Mouse (Mus musculus): ENCODE data around the gene Washc1. TPM values are rescaled to one million over a fixed set of nuclear protein-coding genes. Genes with fewer than 3 reads are reported as not detected.
"Not testable (repeated sequence)": the region's sequence is repeated elsewhere in the genome, so short reads cannot be mapped to it uniquely, and the experiment has no call there.

Washc1 gene
- polyA plus RNA-seq, 2 experiments = 39.4 to 53.3 TPM

GRCm38 (mm10) chr17:66154876-66155275 is 43.5 kb downstream of the Washc1 start:
- H3K4me2 ChIP-seq (replicated peaks; ENCODE audit: low read depth, low read length, severe bottlenecking) = no peak overlapping the region
- no peak overlapping the region for H3K27ac ChIP-seq (replicated peaks; ENCODE audit: low read depth, low read length)
- 70% methylated on average over 2 of the region's 2 CpGs for WGBS
- H3K4me3 ChIP-seq (replicated peaks; ENCODE audit: low read length) = no peak overlapping the region
- no peaks in the 10 kb centered on the region for H3K27me3 ChIP-seq (ENCODE audit: control insufficient read depth, insufficient read depth, low read length)
- DNase-seq (ENCODE audit: low spot score) (no peak), ATAC-seq (ENCODE audit: low FRiP score, low read depth) (no peak)
- TF ChIP-seq POLR2A (IDR thresholded peaks at IDR 0.05; ENCODE audit: borderline replicate concordance, extremely low read depth, insufficient read depth, insufficient read length) = no peak
- H3K36me3 ChIP-seq (ENCODE audit: control insufficient read depth, insufficient read depth, low read length) = peaks cover 23% of the 10 kb centered on the region
- H3K9ac ChIP-seq (ENCODE audit: low read depth, low read length, severe bottlenecking) = no peak overlapping the region
- no peaks in the 10 kb centered on the region for H3K9me3 ChIP-seq (ENCODE audit: control insufficient read depth, low read length)
- H3K4me1 ChIP-seq (ENCODE audit: control insufficient read depth, insufficient read depth, low read length) = no peaks in the 10 kb centered on the region

DNA sequence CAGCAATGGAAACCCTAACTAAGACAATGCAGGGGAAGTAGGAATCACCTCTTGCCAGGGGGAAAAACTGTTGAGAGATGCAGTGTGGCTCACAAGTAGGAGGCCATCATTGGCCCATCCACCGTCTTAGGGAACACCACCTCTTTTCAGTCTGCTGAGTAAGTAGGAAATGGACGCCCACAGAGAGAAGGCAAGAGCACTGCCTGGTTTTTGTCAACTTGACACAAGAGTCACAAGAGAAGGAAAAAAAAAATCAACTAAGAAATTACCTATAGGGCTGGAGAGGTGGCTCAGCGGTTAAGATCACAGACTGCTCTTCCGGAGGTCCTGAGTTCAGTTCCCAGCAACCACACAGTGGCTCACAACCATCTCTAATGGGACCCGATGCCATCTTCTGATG is 46.9 kb downstream of the Washc1 start:
- H3K36me3 ChIP-seq (ENCODE audit: control insufficient read depth, insufficient read depth, low read length) = no peaks in the 10 kb centered on the region
- TF ChIP-seq POLR2A (IDR thresholded peaks at IDR 0.05; ENCODE audit: borderline replicate concordance, extremely low read depth, insufficient read depth, insufficient read length) = no peak
- 88% methylated on average over 5 of the region's 5 CpGs for WGBS
- H3K9me3 ChIP-seq (ENCODE audit: control insufficient read depth, low read length) = 0 out of 2 replicates have a peak, but pooled peaks cover 3% of the 10 kb centered on the region
- H3K9ac ChIP-seq (ENCODE audit: low read depth, low read length, severe bottlenecking) = no peak overlapping the region
- no peaks in the 10 kb centered on the region for H3K4me1 ChIP-seq (ENCODE audit: control insufficient read depth, insufficient read depth, low read length)
- no peak overlapping the region for H3K4me2 ChIP-seq (replicated peaks; ENCODE audit: low read depth, low read length, severe bottlenecking)
- H3K27me3 ChIP-seq (ENCODE audit: control insufficient read depth, insufficient read depth, low read length) = no peaks in the 10 kb centered on the region
- no peak overlapping the region for H3K4me3 ChIP-seq (replicated peaks; ENCODE audit: low read length)
- ATAC-seq (ENCODE audit: low FRiP score, low read depth) = no peak
- no peak overlapping the region for H3K27ac ChIP-seq (replicated peaks; ENCODE audit: low read depth, low read length)
- no peak for DNase-seq (ENCODE audit: low spot score)

GRCm38 (mm10) chr17:66167141-66167540 is 55.8 kb downstream of the Washc1 start:
- H3K36me3 ChIP-seq (ENCODE audit: control insufficient read depth, insufficient read depth, low read length); H3K9ac ChIP-seq (ENCODE audit: low read depth, low read length, severe bottlenecking); H3K4me3 ChIP-seq (replicated peaks; ENCODE audit: low read length); H3K4me1 ChIP-seq (ENCODE audit: control insufficient read depth, insufficient read depth, low read length); H3K4me2 ChIP-seq (replicated peaks; ENCODE audit: low read depth, low read length, severe bottlenecking); H3K27ac ChIP-seq (replicated peaks; ENCODE audit: low read depth, low read length); ATAC-seq (ENCODE audit: low FRiP score, low read depth); H3K27me3 ChIP-seq (ENCODE audit: control insufficient read depth, insufficient read depth, low read length); DNase-seq (ENCODE audit: low spot score); H3K9me3 ChIP-seq (ENCODE audit: control insufficient read depth, low read length): not testable (repeated sequence)
- WGBS = 97% methylated on average over 5 of the region's 5 CpGs

Other genes starting within 250 kb of the Washc1 start
- 39.9 and 44.2 TPM in 2 replicates for gene Ralbp1, start 225.7 kb upstream of the Washc1 start, polyA plus RNA-seq (2012; rRNA removed)
- 132 and 137 TPM in 2 replicates for gene Ralbp1, start 225.7 kb upstream of the Washc1 start, polyA plus RNA-seq (2014; fragmentation: Nextera tagmentation; extraction: Ambion mirVana)
- gene Twsg1, start 160.3 kb upstream of the Washc1 start, polyA plus RNA-seq (2012; rRNA removed) = 91.8 and 103 TPM in 2 replicates
- gene Twsg1, start 160.3 kb upstream of the Washc1 start, polyA plus RNA-seq (2014; fragmentation: Nextera tagmentation; extraction: Ambion mirVana) = 158 and 175 TPM in 2 replicates
- 7.9 and 10.9 TPM in 2 replicates for gene Ankrd12, start 34.5 kb upstream of the Washc1 start, polyA plus RNA-seq (2012; rRNA removed)
- 22.5 and 27.5 TPM in 2 replicates for gene Ankrd12, start 34.5 kb upstream of the Washc1 start, polyA plus RNA-seq (2014; fragmentation: Nextera tagmentation; extraction: Ambion mirVana)
- gene Ndufv2, start 10.0 kb upstream of the Washc1 start, polyA plus RNA-seq (2012; rRNA removed) = 73.1 and 115 TPM in 2 replicates
- gene Ndufv2, start 10.0 kb upstream of the Washc1 start, polyA plus RNA-seq (2014; fragmentation: Nextera tagmentation; extraction: Ambion mirVana) = 315 and 316 TPM in 2 replicates
- gene Ddx11, start 12.0 kb downstream of the Washc1 start, polyA plus RNA-seq (2012; rRNA removed) = 27.8 and 30.3 TPM in 2 replicates
- gene Ddx11, start 12.0 kb downstream of the Washc1 start, polyA plus RNA-seq (2014; fragmentation: Nextera tagmentation; extraction: Ambion mirVana) = 13.1 and 15.3 TPM in 2 replicates